Mouse (Mus musculus) inflammation-experienced regulatory T-cells, adult 6 months (primary cell): ENCODE measurements at regions not wholly inside any gene's neighbourhood (a gene's known extent, or its start where the extent isn't known, plus 50 kb on each side); places are given as distances from the start of the nearest gene placed in this dataset.

ENCODE experiments used
- ATAC-seq: one replicate; pipeline ENCODE4 v1.8.0; 2017

DNA sequence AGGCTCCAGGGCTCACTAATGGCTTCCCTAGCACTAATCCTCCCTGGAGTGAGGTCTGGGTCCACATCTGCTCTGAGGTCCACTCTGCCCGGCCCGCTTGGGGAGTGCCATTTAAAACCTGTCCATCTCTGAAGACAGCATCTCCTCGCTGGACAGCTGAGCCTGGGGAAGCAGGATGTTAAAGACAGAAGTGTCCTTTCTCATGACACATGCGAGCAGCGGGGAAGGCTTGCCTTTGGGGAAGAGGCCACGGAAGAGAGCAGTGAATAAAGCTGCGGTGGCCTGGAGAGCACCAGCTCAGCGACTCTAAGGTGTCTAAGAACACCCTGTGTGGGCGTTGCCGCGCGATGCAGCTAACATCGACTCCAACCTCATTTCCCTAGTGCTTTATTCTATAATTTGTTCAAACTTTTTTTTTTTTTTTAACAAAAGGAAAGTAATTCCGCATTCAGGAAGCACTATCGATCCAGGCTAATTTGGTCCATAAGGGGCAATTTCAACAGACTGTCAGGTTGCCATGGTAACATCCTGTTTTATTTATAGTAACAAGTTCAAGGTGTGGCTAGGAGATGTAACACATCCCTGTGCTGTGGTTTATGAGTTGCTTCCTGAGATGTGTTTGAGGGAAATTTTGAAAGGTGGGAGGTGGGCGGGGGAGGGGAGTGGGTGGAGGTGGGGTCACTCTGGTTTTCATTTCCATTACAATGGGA is 120.0 kb downstream of the Cartpt start:
- ATAC-seq: no peak

DNA sequence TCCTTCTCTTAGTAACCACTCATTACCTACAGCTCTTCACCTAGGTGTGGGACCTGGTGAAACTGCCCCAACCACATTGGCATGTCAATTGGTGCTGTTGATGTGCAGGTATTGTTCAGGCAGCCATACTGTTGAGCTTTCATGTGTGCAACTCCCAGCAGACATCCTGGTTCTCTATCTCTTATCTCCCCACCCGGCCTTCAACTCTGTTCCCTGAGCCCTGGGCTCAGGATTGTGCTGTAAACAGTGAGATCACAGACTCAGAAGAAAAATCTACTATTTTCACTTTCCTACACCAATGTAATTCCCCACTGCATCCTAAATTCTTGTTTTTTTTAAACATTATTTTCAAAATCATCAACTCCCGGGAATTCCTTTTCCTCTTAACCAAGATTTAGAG is 122.1 kb downstream of the Cartpt start:
- no peak for ATAC-seq

DNA sequence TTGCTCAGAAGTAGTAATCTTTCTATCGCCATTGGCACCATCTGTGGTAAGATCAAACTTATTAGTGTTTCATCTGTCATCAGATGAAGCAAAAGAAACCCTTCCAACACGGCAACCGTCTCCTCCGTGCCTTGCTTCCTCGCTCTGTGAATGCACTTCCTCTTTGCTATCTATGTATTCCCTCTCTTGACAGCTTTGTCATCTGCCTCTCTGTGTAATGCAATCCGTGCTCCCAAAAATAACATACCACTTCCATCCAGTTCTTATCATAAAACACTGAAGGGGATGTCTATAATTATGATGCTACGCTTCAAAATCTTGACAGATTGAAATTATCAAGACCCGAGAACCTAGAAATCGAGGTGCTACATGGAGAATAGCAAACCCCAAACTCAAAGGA is 123.2 kb downstream of the Cartpt start:
- ATAC-seq: no peak

DNA sequence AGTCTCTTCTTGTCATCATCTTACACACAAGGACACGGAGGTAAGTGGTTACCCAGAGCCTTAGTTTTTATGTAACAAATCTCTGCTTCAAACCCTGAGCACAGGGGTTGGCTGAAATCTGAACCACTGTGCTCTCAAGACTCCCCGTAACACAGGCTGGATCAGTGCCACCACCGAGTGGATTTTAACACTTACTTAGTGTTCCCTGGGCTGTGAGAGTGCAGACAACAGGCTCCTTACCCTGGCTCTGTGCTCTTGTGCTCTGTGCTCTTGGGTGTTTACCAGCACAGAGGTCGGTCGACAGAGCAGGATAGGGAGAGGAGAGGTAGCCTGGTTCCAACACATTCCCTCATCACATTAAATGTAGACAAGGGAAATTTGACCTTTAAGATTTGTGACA is 134.9 kb downstream of the Cartpt start:
- no peak for ATAC-seq

DNA sequence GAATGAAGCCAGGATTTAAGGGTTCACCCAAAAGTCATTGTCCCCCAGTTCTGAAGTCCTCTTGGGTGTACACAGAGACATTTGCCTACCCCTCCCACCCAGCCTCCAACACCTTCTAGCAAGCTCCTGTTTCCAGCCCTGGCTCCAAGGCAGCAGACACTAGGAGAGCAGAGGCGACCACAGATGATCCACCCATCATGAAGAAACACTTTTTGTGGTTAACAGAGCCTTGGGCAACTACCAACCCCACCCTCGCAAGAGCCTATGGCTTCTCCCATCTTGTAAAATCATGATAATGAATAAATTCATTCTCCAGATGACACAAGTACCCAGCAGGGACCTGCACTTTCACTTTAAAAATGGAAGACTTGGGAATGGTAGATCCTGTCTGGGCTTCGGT is 136.1 kb downstream of the Cartpt start:
- ATAC-seq: no peak

DNA sequence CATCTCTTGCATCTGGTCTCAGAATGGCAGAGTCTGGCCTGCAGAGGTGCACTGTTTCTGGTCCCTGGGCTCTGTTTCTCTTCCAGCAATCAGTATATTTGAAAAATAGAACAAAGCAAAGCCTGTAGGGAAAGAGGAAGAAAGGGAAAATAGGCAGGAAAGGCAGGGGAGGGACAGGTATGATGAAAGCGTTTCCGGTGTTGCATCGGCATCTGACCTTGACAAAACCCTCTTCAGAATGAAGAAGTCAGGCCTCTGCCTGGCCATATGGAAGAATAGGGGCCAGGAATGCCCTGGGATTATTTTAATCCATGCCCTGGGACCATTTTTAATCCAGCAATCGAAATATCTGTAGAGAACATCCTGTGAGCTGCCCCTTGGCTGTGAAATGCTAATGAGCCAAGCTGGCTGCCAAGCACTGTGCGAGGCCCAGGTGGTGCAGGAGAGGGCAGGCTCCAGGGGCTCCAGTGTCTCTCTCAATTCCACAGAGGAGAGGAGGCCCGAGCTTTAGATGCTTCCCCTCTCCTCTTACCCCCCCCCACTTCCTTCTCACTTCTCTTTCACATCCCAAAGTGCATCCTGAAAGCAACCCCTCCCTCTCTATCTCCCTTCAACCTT is 136.7 kb downstream of the Cartpt start:
- ATAC-seq: no peak

DNA sequence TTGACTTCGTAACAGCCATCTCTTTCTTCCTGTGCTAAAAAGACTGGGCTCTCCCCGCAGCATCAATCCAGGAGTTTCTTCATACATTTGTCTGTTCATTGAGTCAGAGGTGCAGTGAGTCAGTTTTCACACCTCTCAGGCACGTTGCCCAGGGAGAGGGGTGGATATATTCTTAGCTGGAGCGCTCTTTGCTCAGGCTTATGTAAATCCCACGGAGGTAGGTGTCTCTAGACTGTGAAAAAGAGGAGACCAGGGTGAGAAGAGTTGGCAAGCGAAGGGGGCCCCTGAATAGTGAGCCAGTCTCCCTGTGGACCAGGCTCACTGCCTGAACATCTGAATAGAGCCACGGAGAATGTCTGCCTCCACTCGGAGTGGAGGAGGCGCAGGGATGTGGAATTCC is 139.0 kb downstream of the Cartpt start:
- no peak for ATAC-seq

DNA sequence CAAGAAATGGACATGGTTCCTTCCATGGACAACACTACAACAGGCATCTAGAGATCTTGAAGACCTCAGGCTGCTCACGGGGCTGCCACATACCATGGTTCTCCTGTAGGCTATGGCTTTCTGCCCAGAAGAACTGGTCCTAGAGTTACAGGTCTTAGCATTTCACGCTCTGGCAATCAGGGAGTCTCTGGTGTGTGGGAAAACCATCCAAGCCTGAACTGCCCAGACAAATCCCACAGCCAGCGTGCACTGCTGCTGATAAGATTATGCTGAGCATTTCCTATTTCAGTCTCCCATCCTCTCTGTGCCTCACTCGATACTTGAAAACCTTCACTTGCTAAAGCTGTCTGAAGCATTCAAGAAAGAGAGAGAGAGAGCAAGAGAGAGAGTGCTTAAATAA is 139.5 kb downstream of the Cartpt start:
- ATAC-seq: no peak

DNA sequence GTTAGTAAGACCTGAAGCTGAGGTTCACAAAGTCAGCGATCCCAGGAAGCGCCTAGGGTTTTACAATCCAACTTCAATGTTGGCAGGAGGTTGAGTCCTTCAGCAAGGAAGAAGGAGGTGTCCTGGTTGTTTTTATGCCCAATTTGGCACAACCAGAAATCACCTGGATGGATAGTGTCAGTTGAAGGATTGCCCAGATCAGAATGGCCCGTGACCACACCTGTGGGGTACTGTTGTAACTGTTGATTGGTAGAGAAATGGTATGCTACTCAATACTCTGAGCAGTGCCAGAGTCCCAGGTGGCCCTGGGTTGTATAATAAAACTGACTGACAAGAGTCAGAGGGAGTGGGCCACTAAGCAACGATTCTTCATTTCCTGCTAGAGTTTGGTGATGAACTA is 140.2 kb downstream of the Cartpt start:
- no peak for ATAC-seq

DNA sequence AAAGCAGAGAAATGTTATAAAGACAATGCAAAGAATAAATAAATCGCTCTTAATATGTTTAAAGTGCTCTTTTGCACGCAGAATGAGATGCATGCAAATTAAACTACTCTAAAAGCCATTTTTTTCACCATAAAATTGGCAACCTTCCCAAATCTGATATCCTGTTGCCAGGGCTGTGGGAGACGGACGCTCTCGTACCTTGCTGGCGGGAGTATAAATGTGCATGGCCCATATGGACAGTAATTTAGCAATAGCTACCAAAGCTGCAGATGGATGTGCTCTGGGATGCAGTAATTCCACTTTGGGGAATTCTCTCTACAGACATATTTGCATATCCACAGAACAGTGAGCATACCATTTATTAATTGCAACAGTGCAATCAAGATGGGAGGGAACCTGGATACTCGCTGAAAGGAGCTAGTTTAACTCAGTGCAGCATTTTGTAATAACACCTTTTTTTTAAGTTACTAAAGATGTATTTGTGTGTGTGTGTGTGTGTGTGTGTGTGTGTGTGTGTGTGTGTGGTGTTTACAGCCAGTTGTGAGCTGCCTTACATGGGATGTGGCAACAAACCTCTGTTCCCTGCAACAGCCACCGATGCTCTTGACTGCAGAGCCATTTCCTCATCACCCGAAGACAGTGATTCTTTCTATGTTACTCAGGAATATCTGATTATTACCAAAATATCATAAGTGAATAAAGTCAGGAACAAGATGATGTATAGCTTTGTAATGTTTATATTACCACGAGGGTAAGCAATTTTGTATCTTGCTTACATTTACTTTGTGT is 141.4 kb downstream of the Cartpt start:
- no peak for ATAC-seq

DNA sequence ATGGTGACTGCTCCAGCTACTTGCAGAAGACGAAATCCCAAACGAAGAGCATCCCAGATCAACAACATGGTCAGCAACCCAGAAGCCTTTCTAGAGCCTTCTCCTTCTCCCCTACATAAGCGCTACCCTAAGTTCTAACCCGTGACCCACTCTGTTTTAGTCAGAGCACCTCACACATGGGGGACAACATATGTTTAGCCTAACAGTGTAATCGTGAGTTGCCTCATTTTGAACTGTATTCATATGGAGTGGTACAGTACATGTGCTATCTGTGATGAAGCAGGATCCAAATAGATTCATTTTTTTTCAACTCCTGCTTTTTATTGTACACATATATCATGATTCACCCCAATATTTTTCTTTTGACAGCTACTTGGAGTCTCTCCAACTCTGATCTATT is 146.2 kb downstream of the Cartpt start:
- ATAC-seq: no peak

DNA sequence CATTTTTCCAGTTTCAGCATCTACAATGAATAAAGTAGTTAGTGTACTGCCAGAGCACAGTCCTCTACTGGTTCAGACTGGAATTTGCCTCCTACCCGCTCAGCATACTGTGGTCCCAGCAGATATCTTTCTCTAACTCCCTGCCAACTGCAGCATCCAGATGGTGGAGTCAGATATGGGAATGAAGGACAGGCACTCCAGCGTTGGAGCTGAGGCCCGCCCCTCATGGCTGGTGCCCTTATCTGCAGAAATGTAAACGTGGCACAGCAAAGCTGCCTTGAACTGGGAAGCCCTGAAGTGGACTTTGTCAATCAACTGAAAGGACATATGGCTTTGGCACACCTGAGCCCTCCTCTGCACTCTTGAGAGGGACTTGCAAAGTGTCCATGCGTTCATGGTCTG is 146.6 kb downstream of the Cartpt start:
- ATAC-seq: no peak

DNA sequence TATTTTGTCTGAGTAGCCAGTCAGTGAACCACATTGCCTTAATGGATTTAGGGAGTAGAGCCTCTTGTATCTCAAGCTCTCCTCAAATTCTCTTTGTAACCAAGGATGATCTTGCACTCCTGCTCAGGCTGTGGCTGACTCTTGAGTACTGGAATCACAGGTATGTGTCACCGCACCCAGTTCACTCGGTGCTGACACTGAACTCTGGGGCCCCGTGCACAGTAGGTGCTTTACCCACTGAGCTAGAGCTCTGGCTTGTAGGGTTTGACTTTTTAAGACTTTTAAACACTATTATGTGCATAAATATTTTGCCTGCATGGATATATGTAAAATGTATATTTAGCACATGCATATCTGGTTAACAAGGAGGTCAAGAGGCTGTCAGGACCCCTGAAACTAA is 147.4 kb downstream of the Cartpt start:
- no peak for ATAC-seq

DNA sequence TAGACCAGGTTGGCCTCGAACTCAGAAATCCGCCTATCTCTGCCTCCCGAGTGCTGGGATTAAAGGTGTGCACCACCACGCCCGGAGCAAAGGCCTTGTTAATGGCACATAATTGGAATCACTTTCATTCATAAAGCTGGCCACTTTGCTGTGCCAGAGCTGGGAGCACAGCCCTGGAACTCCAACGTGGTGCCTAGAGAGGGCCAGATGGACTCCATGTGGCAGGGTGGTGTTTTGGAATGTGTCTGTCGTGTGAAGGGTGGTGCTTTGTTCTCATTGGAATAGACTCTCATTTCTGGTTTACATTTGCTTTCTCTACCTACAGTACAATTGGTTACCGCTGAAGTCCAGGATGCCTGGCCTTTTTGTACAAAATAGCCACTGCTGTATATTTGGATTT is 150.2 kb downstream of the Cartpt start:
- ATAC-seq: no peak

DNA sequence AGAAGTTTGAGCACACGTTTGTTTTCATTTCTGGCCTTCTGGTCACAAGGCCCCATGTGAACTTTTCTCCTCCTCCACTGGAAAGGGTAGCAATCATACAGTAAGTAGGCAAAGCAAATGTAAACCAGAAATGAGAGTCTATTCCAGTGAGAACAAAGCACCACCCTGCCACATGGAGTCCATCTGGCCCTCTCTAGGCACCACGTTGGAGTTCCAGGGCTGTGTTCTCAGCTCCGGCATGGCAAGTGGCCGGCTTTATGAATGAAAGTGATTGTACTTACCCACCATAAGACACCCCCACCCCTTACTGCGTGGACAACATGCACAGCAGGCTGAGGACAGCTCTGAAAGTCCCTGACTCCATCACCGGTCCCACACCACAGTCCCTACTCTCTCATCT is 151.5 kb downstream of the Cartpt start:
- no peak for ATAC-seq

DNA sequence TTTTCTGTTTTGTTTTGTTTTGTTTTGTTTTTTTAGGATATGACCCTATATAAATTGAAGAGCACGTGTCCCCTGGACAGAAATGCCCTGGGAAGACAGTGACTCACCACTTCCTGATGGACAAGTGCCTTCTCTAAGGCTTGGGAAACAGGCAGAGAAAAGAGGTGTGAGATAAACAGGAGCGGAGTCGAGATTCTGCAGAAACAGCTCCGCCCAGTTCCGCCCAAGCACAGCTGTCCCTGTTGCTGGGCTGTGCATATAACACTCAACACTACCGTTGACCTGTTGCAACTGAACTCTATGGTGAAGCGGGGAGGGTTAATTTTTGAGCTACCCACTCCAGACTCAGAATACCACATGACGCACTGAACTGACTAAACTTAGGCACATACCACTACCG is 152.8 kb downstream of the Cartpt start:
- ATAC-seq: no peak

DNA sequence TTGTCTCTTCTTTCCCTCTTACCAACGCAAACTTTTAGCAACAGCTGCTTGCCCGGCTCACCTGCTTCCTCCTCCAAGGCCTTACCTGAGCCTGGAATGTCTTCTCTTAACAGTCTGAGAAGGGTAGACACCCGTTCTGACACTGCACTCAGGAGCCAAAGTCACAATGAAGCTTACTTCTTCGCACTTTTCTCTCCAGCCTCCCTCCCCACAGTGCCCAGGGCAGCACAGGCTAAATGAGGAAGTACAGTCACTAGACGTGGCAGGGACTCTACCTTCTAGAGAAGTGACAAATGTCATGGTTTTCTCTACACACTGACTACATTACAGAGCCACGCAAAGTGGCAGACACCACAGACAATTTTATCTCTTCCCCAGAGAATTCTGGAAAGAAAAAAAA is 155.4 kb downstream of the Cartpt start:
- no peak for ATAC-seq

DNA sequence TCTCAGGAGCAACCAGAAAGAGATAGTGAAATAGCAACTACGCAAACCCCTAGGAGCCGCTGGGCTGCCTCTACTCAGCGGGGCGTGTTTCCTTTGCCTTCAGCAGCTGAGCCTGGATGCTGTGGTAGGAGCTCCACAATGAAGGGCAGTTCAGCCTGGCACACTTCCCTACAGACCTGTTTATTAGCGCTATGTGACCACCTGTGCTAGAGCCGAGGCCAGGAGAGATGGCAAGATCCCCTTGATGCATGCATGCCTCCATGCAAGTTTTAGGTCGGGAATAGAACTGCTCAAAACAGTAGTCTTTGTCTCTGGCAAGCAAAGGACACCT is 156.1 kb downstream of the Cartpt start:
- ATAC-seq: no peak

DNA sequence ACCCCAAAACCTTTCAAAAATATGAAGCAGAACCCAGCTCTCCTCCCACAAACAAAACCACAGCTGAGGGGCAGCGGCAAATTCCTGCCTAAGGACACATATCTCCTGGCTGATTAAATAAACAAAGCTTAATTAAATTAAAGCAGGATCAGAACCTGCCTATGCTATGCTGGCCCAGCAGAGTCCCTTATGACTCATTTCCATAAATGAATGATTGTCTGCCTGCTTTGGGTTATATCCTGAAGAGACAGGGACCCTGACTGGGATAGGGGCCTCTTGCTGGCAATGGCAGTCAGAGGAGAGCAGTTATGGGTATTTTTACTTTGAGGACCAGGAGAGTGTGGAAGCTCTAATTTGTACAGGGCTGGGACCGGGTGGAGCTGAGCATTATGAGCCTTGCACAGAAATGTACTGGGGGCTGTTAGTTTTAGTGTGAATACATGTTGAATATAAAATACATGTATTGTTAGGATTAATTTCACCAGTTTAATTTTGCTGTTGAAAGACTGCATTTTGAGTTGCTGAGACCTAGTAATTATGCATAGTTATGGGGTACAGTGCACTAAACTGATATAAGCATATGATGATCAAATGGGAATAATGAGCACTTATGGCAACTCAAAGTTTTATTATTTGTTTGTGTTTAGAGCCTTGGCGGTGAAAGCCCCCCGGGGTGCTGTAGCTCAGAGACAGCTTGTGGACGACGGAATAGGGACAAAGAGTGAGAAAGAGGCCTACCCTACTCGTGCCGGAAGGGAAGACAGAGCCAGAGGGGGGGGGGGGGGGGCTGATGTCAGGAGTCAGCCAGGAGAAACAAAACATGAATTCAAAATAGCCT is 156.7 kb downstream of the Cartpt start:
- no peak for ATAC-seq

DNA sequence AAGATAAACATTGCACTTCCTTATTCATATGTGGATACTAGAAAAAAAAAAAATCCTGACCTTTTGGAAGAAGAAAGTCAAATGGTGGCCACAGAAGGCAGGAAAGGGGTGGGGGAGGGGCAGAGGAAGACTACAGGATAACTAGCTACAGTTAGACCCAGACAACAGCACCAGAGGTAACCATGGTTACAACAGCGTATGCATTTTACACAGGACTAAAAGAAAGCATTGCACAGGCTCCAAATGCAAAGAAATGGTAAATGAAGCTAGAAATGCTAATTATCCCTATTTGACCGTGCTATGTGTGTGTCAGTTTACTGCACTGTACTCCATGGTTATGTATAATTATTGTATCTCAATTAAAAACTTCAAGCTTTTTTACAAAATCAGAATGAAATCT is 158.4 kb downstream of the Cartpt start:
- ATAC-seq: no peak

DNA sequence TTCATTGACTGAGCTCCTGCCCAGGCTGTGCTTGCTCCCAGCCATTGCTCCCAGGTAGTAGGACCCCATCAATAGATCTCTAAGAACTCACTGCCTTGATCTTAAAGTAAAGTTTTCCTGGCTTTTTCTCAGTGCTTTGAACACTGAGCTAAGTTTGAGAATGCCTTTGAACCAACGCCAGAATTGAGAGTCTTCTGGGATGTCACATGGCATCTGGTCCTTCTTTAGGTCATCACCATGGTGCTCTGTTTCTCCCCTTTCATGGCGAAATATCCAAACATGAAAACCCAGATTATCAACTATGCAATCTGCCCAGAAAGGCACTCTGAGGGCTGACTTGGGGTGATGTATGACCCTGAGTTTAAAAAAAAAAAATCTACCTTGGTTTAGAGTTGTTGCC is 158.9 kb downstream of the Cartpt start:
- ATAC-seq: no peak

DNA sequence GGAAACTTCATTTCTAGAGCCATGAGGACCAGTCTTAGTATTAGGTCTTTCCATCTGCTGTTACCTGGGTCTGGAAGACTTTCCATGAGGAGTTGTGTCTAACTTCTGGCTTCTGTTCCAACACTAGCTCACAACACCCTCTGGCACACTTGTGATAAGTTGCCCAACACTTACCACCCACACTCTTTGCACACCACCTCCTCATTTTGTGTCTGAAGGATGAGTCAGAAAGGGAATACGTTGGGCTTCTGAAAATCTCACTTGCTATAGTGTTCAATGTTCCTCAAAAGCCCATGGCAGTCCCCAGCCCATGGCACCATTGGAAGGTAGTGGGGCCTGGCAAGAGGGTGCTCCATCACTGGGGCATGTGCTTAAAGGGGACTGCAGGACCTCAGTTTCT is 161.5 kb downstream of the Cartpt start:
- no peak for ATAC-seq

DNA sequence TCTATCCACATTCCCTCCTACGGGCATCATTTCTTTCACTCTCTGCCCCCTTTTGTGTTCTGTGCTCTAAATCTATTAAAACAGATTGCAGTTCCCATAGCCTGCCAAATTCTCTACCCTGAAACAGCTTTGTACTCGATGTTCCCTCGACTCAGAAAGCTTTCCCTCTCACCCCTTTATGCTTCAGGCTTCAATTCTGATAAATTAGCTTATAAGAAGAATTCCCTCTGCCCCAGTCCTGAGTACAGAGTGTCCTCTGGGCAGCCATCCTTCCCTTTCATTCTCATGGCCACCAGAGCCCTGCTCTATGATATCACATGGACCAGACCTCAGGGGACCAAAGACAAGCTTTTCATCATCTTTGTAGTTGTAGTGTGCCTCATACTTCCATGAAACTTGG is 163.6 kb downstream of the Cartpt start:
- no peak for ATAC-seq
